Mouse (Mus musculus) brain, embryonic 18.5 days (tissue): ENCODE measurements at regions not wholly inside any gene's neighbourhood (a gene's known extent, or its start where the extent isn't known, plus 50 kb on each side); places are given as distances from the start of the nearest gene placed in this dataset.

Experiments used
- DNase-seq: peaks from one replicate; pipeline ENCODE4 v3.0.0-alpha.2; 2012; ENCODE audit warnings: low read depth, low spot score

GRCm38 (mm10) chrX:11486588-11486987 is 159.0 kb downstream of the H2al1j start:
- no peak for DNase-seq

GRCm38 (mm10) chrX:11487876-11488275 is 160.3 kb downstream of the H2al1j start:
- no peak for DNase-seq

GRCm38 (mm10) chrX:11490146-11490693 is 162.6 kb downstream of the H2al1j start:
- no peak for DNase-seq

- DNase-seq = no peak
Measured at GRCm38 (mm10) chrX:11491235-11491634, 163.6 kb downstream of the H2al1j start.

- DNase-seq = no peak
Measured at GRCm38 (mm10) chrX:11491676-11492391, 164.2 kb downstream of the H2al1j start.

- DNase-seq = no peak
Measured at GRCm38 (mm10) chrX:11493526-11494245, 166.1 kb downstream of the H2al1j start.

- DNase-seq = peak; percentile 74
Measured at GRCm38 (mm10) chrX:11494246-11494630, 166.6 kb downstream of the H2al1j start.

GRCm38 (mm10) chrX:11512439-11512838 is 184.8 kb downstream of the H2al1j start:
- DNase-seq = no peak

- no peak for DNase-seq
Measured at GRCm38 (mm10) chrX:11512928-11513327, 185.3 kb downstream of the H2al1j start.

GRCm38 (mm10) chrX:11523791-11524190 is 196.2 kb downstream of the H2al1j start:
- no peak for DNase-seq

GRCm38 (mm10) chrX:11525326-11525725 is 197.7 kb downstream of the H2al1j start:
- DNase-seq = no peak

GRCm38 (mm10) chrX:11528589-11528988 is 201.0 kb downstream of the H2al1j start:
- DNase-seq = no peak

- DNase-seq = no peak
Measured at GRCm38 (mm10) chrX:11529221-11529620, 201.6 kb downstream of the H2al1j start.

- no peak for DNase-seq
Measured at GRCm38 (mm10) chrX:11532817-11533216, 205.2 kb downstream of the H2al1j start.

GRCm38 (mm10) chrX:11533871-11534270 is 206.2 kb downstream of the H2al1j start:
- DNase-seq = no peak

GRCm38 (mm10) chrX:11541011-11541410 is 213.4 kb downstream of the H2al1j start:
- no peak for DNase-seq

- no peak for DNase-seq
Measured at GRCm38 (mm10) chrX:11550164-11550851, 222.7 kb downstream of the H2al1j start.

- DNase-seq = no peak
Measured at GRCm38 (mm10) chrX:11552177-11552576, 224.6 kb downstream of the H2al1j start.

- DNase-seq = no peak
Measured at GRCm38 (mm10) chrX:11555035-11555570, 227.5 kb downstream of the H2al1j start.

GRCm38 (mm10) chrX:11558260-11558659 is 230.6 kb downstream of the H2al1j start:
- no peak for DNase-seq

GRCm38 (mm10) chrX:11560550-11561276 is 233.1 kb downstream of the H2al1j start:
- no peak for DNase-seq
